Mouse (Mus musculus): ENCODE measurements around the gene Arhgap45. TPM values are rescaled to one million over a fixed set of nuclear protein-coding genes. Genes with fewer than 3 reads are reported as not detected.

Arhgap45 gene
- polyA plus RNA-seq, 1 experiment from 2014 or later: 9.7 TPM

- Histone ChIP-seq H3K4me1 (ENCODE audit: control insufficient read depth, insufficient read depth, low read length) (peaks cover 17% of the 10 kb centered on the region), H3K36me3 (ENCODE audit: control insufficient read depth, insufficient read depth, low read length) (no peaks in the 10 kb centered on the region), H3K9me3 (replicated peaks; ENCODE audit: control insufficient read depth, low read length) (no peaks in the 10 kb centered on the region), H3K4me3 (replicated peaks; ENCODE audit: low read length) (no peak overlapping the region; the same call in 1 of the 2 replicates), H3K4me2 (ENCODE audit: low read depth, low read length) (0 out of 2 replicates have a peak overlapping the region, but pooled peaks have one; percentile 15), H3K27ac (ENCODE audit: low read length) (peak overlapping the region; percentile 13; the same call in 1 of the 2 replicates), H3K9ac (ENCODE audit: low read length) (no peak overlapping the region), H3K27me3 (ENCODE audit: control insufficient read depth, insufficient read depth, low read length) (peaks cover 15% of the 10 kb centered on the region)
- 78% methylated on average over 14 of the region's 14 CpGs for WGBS
- ATAC-seq (ENCODE audit: insufficient read depth, low FRiP score): no peak
These were observed 1.3 kb downstream of the Arhgap45 start for GRCm38 (mm10) chr10:80017771-80018170.

GRCm38 (mm10) chr10:80018739-80019297 is 2.4 kb downstream of the Arhgap45 start:
- no peaks in the 10 kb centered on the region for H3K9me3 ChIP-seq (replicated peaks; ENCODE audit: control insufficient read depth, low read length)
- peak overlapping the region; percentile 60 for H3K27ac ChIP-seq (ENCODE audit: low read length)
- peaks cover 20% of the 10 kb centered on the region for H3K4me1 ChIP-seq (ENCODE audit: control insufficient read depth, insufficient read depth, low read length)
- peaks cover 7% of the 10 kb centered on the region for H3K27me3 ChIP-seq (ENCODE audit: control insufficient read depth, insufficient read depth, low read length)
- peak; percentile 64; the same call in 1 of the 2 replicates for ATAC-seq (ENCODE audit: insufficient read depth, low FRiP score)
- no peaks in the 10 kb centered on the region for H3K36me3 ChIP-seq (ENCODE audit: control insufficient read depth, insufficient read depth, low read length)
- peak overlapping the region; percentile 36; the same call in 1 of the 2 replicates for H3K4me3 ChIP-seq (replicated peaks; ENCODE audit: low read length)
- H3K9ac ChIP-seq (ENCODE audit: low read length): peak overlapping the region; percentile 65
- H3K4me2 ChIP-seq (ENCODE audit: low read depth, low read length): peak overlapping the region; percentile 48
- 6% methylated on average over 15 of the region's 15 CpGs for WGBS

GRCm38 (mm10) chr10:80019471-80020131 is 3.1 kb downstream of the Arhgap45 start:
- peak overlapping the region; percentile 60 for H3K27ac ChIP-seq (ENCODE audit: low read length)
- peaks cover 24% of the 10 kb centered on the region for H3K4me1 ChIP-seq (ENCODE audit: control insufficient read depth, insufficient read depth, low read length)
- no peaks in the 10 kb centered on the region; the same call in 1 of the 2 replicates for H3K27me3 ChIP-seq (ENCODE audit: control insufficient read depth, insufficient read depth, low read length)
- WGBS: 23% methylated on average over 20 of the region's 20 CpGs
- peak overlapping the region; percentile 36 for H3K4me3 ChIP-seq (replicated peaks; ENCODE audit: low read length)
- no peaks in the 10 kb centered on the region for H3K9me3 ChIP-seq (replicated peaks; ENCODE audit: control insufficient read depth, low read length)
- peak overlapping the region; percentile 48 for H3K4me2 ChIP-seq (ENCODE audit: low read depth, low read length)
- 0 out of 2 replicates have a peak, but pooled peaks have one; percentile 44 for ATAC-seq (ENCODE audit: insufficient read depth, low FRiP score)
- H3K9ac ChIP-seq (ENCODE audit: low read length): peak overlapping the region; percentile 65
- H3K36me3 ChIP-seq (ENCODE audit: control insufficient read depth, insufficient read depth, low read length): no peaks in the 10 kb centered on the region

- Histone ChIP-seq H3K9me3 (replicated peaks; ENCODE audit: control insufficient read depth, low read length) (no peaks in the 10 kb centered on the region), H3K4me2 (ENCODE audit: low read depth, low read length) (peak overlapping the region; percentile 48), H3K4me1 (ENCODE audit: control insufficient read depth, insufficient read depth, low read length) (peaks cover 27% of the 10 kb centered on the region), H3K27me3 (ENCODE audit: control insufficient read depth, insufficient read depth, low read length) (no peaks in the 10 kb centered on the region; the same call in 1 of the 2 replicates), H3K4me3 (replicated peaks; ENCODE audit: low read length) (peak overlapping the region; percentile 36), H3K9ac (ENCODE audit: low read length) (peak overlapping the region; percentile 65), H3K36me3 (ENCODE audit: control insufficient read depth, insufficient read depth, low read length) (no peaks in the 10 kb centered on the region), H3K27ac (ENCODE audit: low read length) (no peak overlapping the region)
- ATAC-seq (ENCODE audit: insufficient read depth, low FRiP score): no peak
- 48% methylated on average over 11 of the region's 11 CpGs for WGBS
These were observed 3.7 kb downstream of the Arhgap45 start for GRCm38 (mm10) chr10:80020191-80020590.

GRCm38 (mm10) chr10:80020603-80021319 is 4.3 kb downstream of the Arhgap45 start:
- Histone ChIP-seq H3K27me3 (ENCODE audit: control insufficient read depth, insufficient read depth, low read length) (no peaks in the 10 kb centered on the region; the same call in 1 of the 2 replicates), H3K9me3 (replicated peaks; ENCODE audit: control insufficient read depth, low read length) (no peaks in the 10 kb centered on the region), H3K4me1 (ENCODE audit: control insufficient read depth, insufficient read depth, low read length) (peaks cover 29% of the 10 kb centered on the region), H3K36me3 (ENCODE audit: control insufficient read depth, insufficient read depth, low read length) (no peaks in the 10 kb centered on the region), H3K4me3 (replicated peaks; ENCODE audit: low read length) (no peak overlapping the region), H3K4me2 (ENCODE audit: low read depth, low read length) (no peak overlapping the region), H3K9ac (ENCODE audit: low read length) (no peak overlapping the region), H3K27ac (ENCODE audit: low read length) (no peak overlapping the region)
- WGBS: 80% methylated on average over 18 of the region's 18 CpGs
- ATAC-seq (ENCODE audit: insufficient read depth, low FRiP score): no peak

GRCm38 (mm10) chr10:80021320-80021641 is 4.8 kb downstream of the Arhgap45 start:
- H3K4me1 ChIP-seq (ENCODE audit: control insufficient read depth, insufficient read depth, low read length): peaks cover 29% of the 10 kb centered on the region
- no peaks in the 10 kb centered on the region for H3K36me3 ChIP-seq (ENCODE audit: control insufficient read depth, insufficient read depth, low read length)
- no peak overlapping the region for H3K4me2 ChIP-seq (ENCODE audit: low read depth, low read length)
- WGBS: 85% methylated on average over 13 of the region's 13 CpGs
- no peak overlapping the region for H3K4me3 ChIP-seq (replicated peaks; ENCODE audit: low read length)
- no peak for ATAC-seq (ENCODE audit: insufficient read depth, low FRiP score)
- H3K27ac ChIP-seq (ENCODE audit: low read length): no peak overlapping the region
- no peak overlapping the region for H3K9ac ChIP-seq (ENCODE audit: low read length)
- H3K9me3 ChIP-seq (replicated peaks; ENCODE audit: control insufficient read depth, low read length): no peaks in the 10 kb centered on the region
- H3K27me3 ChIP-seq (ENCODE audit: control insufficient read depth, insufficient read depth, low read length): no peaks in the 10 kb centered on the region; the same call in 1 of the 2 replicates

GRCm38 (mm10) chr10:80022164-80022563 is 5.7 kb downstream of the Arhgap45 start:
- H3K9ac ChIP-seq (ENCODE audit: low read length): no peak overlapping the region
- no peaks in the 10 kb centered on the region for H3K9me3 ChIP-seq (replicated peaks; ENCODE audit: control insufficient read depth, low read length)
- no peaks in the 10 kb centered on the region for H3K27me3 ChIP-seq (ENCODE audit: control insufficient read depth, insufficient read depth, low read length)
- H3K4me2 ChIP-seq (ENCODE audit: low read depth, low read length): no peak overlapping the region
- 91% methylated on average over 12 of the region's 12 CpGs for WGBS
- H3K36me3 ChIP-seq (ENCODE audit: control insufficient read depth, insufficient read depth, low read length): no peaks in the 10 kb centered on the region
- peaks cover 29% of the 10 kb centered on the region for H3K4me1 ChIP-seq (ENCODE audit: control insufficient read depth, insufficient read depth, low read length)
- no peak for ATAC-seq (ENCODE audit: insufficient read depth, low FRiP score)
- H3K27ac ChIP-seq (ENCODE audit: low read length): no peak overlapping the region
- H3K4me3 ChIP-seq (replicated peaks; ENCODE audit: low read length): no peak overlapping the region

- peaks cover 26% of the 10 kb centered on the region for H3K4me1 ChIP-seq (ENCODE audit: control insufficient read depth, insufficient read depth, low read length)
- H3K36me3 ChIP-seq (ENCODE audit: control insufficient read depth, insufficient read depth, low read length): no peaks in the 10 kb centered on the region
- 89% methylated on average over 8 of the region's 8 CpGs for WGBS
- H3K9ac ChIP-seq (ENCODE audit: low read length): no peak overlapping the region
- no peaks in the 10 kb centered on the region for H3K27me3 ChIP-seq (ENCODE audit: control insufficient read depth, insufficient read depth, low read length)
- no peaks in the 10 kb centered on the region for H3K9me3 ChIP-seq (replicated peaks; ENCODE audit: control insufficient read depth, low read length)
- H3K4me2 ChIP-seq (ENCODE audit: low read depth, low read length): no peak overlapping the region
- no peak overlapping the region for H3K4me3 ChIP-seq (replicated peaks; ENCODE audit: low read length)
- no peak overlapping the region for H3K27ac ChIP-seq (ENCODE audit: low read length)
- no peak for ATAC-seq (ENCODE audit: insufficient read depth, low FRiP score)
These were observed 6.4 kb downstream of the Arhgap45 start for GRCm38 (mm10) chr10:80022806-80023205.

GRCm38 (mm10) chr10:80023758-80024157 is 7.3 kb downstream of the Arhgap45 start:
- H3K9me3 ChIP-seq (replicated peaks; ENCODE audit: control insufficient read depth, low read length): no peaks in the 10 kb centered on the region
- peaks cover 23% of the 10 kb centered on the region for H3K4me1 ChIP-seq (ENCODE audit: control insufficient read depth, insufficient read depth, low read length)
- ATAC-seq (ENCODE audit: insufficient read depth, low FRiP score): no peak
- H3K4me2 ChIP-seq (ENCODE audit: low read depth, low read length): no peak overlapping the region
- H3K27me3 ChIP-seq (ENCODE audit: control insufficient read depth, insufficient read depth, low read length): no peaks in the 10 kb centered on the region
- 0 out of 2 replicates have a peak overlapping the region, but pooled peaks have one; percentile 23 for H3K27ac ChIP-seq (ENCODE audit: low read length)
- H3K9ac ChIP-seq (ENCODE audit: low read length): no peak overlapping the region
- WGBS: 67% methylated on average over 5 of the region's 5 CpGs
- H3K4me3 ChIP-seq (replicated peaks; ENCODE audit: low read length): no peak overlapping the region
- H3K36me3 ChIP-seq (ENCODE audit: control insufficient read depth, insufficient read depth, low read length): no peaks in the 10 kb centered on the region

Data from stomach, embryonic 16.5 days (tissue).